Mouse (Mus musculus) left cerebral cortex, postnatal 14 days (tissue): ENCODE results near the gene Usp38. TPM values are rescaled to one million over a fixed set of nuclear protein-coding genes. Genes with fewer than 3 reads are reported as not detected.

Experiments used
- DNase-seq, 2 experiments: peaks; one replicate each; pipeline ENCODE4 v3.0.0; 2021 to 2022; ENCODE audit warnings: low spot score in 2 of 2, mixed read lengths in 1 of 2
- intact Hi-C: fragments of 180-260 bp; cut with DNase I; formaldehyde crosslinking; loops from one replicate; pipeline ENCODE4 v1.15.1; 2025
- total RNA-seq, 2 experiments: library from RNA; stranded (reverse); gene quantifications; 2 replicates each; pipeline ENCODE4 v1.2.3; 2021

Gene Usp38
- total RNA-seq, 2 experiments from 2014 or later, result 24.2 to 25.1 TPM

- no peak for DNase-seq
- intact Hi-C loops, result no loop called here
These were observed 44.6 kb downstream of the Usp38 start for GRCm38 (mm10) chr8:80970000-80970685.

- no peak for DNase-seq
- intact Hi-C loops, result no loop called here
These were observed 45.3 kb downstream of the Usp38 start for GRCm38 (mm10) chr8:80969423-80969822.

- DNase-seq, result no peak
- intact Hi-C loops, result no loop called here
These were observed 51.6 kb downstream of the Usp38 start for GRCm38 (mm10) chr8:80963095-80963494.

GRCm38 (mm10) chr8:80962592-80962983 is 52.1 kb downstream of the Usp38 start:
- intact Hi-C loops, result no loop called here
- no peak for DNase-seq

- DNase-seq, result no peak
These were observed 52.7 kb downstream of the Usp38 start for GRCm38 (mm10) chr8:80961937-80962591.

GRCm38 (mm10) chr8:80961070-80961609 is 53.6 kb downstream of the Usp38 start:
- intact Hi-C loops, result no loop called here
- no peak for DNase-seq

More at GRCm38 (mm10) chr8:80961937-80962591, 52.7 kb downstream of the Usp38 start:
- intact Hi-C loops, result no loop called here

- intact Hi-C loops, result no loop called here
- DNase-seq, result no peak
These were observed 55.0 kb downstream of the Usp38 start for GRCm38 (mm10) chr8:80959588-80960268.

- intact Hi-C loops, result no loop called here
- no peak for DNase-seq
These were observed 57.0 kb downstream of the Usp38 start for GRCm38 (mm10) chr8:80957776-80958175.

- intact Hi-C loops, result no loop called here
- DNase-seq, result no peak
These were observed 61.8 kb downstream of the Usp38 start for GRCm38 (mm10) chr8:80952973-80953372.

GRCm38 (mm10) chr8:80952235-80952915 is 62.4 kb downstream of the Usp38 start:
- no peak for DNase-seq
- intact Hi-C loops, result no loop called here

GRCm38 (mm10) chr8:80948405-80949183 is 66.1 kb downstream of the Usp38 start:
- intact Hi-C loops, result no loop called here

GRCm38 (mm10) chr8:80943742-80944141 is 71.0 kb downstream of the Usp38 start:
- peak in 1 of 2 experiments; percentile 32 for DNase-seq
- intact Hi-C loops, result no loop called here

More at GRCm38 (mm10) chr8:80948405-80949183, 66.1 kb downstream of the Usp38 start:
- DNase-seq, result no peak

- no peak for DNase-seq
- intact Hi-C loops, result no loop called here
These were observed 73.1 kb downstream of the Usp38 start for GRCm38 (mm10) chr8:80941621-80942020.

GRCm38 (mm10) chr8:80937814-80938650 is 76.7 kb downstream of the Usp38 start:
- DNase-seq, result no peak
- intact Hi-C loops, result no loop called here
